8 mouse cellular contexts compared by ENCODE assay signal in the genomic region with DNA sequence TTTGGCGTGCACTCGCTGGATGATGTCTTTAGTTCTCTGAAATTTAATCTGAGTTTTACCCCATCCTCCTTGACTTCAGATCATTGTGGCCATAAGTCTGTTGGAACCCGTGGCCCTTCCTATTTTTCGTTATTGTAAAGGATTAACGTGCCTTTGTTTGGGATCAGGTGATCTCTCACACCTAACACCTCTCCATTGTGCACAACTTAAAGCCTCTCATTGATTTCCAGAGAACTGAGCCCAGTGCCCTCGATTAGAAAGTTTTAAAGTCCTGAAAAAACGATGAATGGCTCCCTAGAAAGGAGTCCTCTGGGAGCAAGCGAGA. TPM values are rescaled to one million over a fixed set of nuclear protein-coding genes. Genes with fewer than 3 reads are reported as not detected.
DNase-seq lines count a peak whose midpoint lies in the region; ATAC-seq and TF ChIP-seq lines count a peak whose summit lies in the region.

No protein-coding gene starts in this region.

- peaks cover 6% of the 10 kb centered on the region for H3K4me1 ChIP-seq in heart, adult 2 months (ENCODE audit: control insufficient read depth, insufficient read depth, low read length)
- H3K4me1 ChIP-seq in forebrain, embryonic 12.5 days, result peaks cover 26% of the 10 kb centered on the region
- H3K4me1 ChIP-seq in liver, embryonic 14.5 days (replicated peaks; ENCODE audit: control insufficient read depth in 2 of 2, insufficient read depth in 2 of 2, low read length in 1 of 2), result peaks cover 19 to 23% of the 10 kb centered on the region in 2 experiments

- H3K79me3 ChIP-seq in C2C12 (ENCODE audit: low read depth), result peaks cover 38% of the 10 kb centered on the region

- H3K9ac ChIP-seq in heart, adult 2 months (ENCODE audit: low read depth, low read length), result peak overlapping the region; percentile 39
- H3K9ac ChIP-seq in forebrain, embryonic 12.5 days, result peak overlapping the region; percentile 91
- H3K9ac ChIP-seq in liver, embryonic 14.5 days (replicated peaks), result peak overlapping the region; percentile 86

- no peak for ATAC-seq in forebrain, embryonic 12.5 days (ENCODE audit: low FRiP score)
- no peak for ATAC-seq in liver, embryonic 14.5 days (ENCODE audit: insufficient read depth)

- intact Hi-C loops in heart, adult 2 months (cut with DNase I), result loop anchor here (5.0 kb wide), 1 partner anchor 56 kb away; a partner anchor contains a TSS
- intact Hi-C loops in left cerebral cortex, postnatal 4 days (cut with DNase I), result no loop called here

- peak overlapping the region; percentile 95 for H3K4me3 ChIP-seq in heart, adult 2 months
- H3K4me3 ChIP-seq in C2C12 (ENCODE audit: insufficient read depth, poor library complexity, severe bottlenecking), result peak overlapping the region; percentile 84
- peak overlapping the region; percentile 72 for H3K4me3 ChIP-seq in forebrain, embryonic 12.5 days (replicated peaks)
- H3K4me3 ChIP-seq in liver, embryonic 14.5 days (ENCODE audit: insufficient read depth in 1 of 2, low read depth in 2 of 2, low read length in 2 of 2), result peak overlapping the region; percentile 49 to 77

- H3K27me3 ChIP-seq in heart, adult 2 months (ENCODE audit: control insufficient read depth, insufficient read depth, low read length), result no peaks in the 10 kb centered on the region
- no peaks in the 10 kb centered on the region for H3K27me3 ChIP-seq in C2C12 (ENCODE audit: control insufficient read depth, insufficient read depth, insufficient read length)
- H3K27me3 ChIP-seq in forebrain, embryonic 12.5 days, result no peaks in the 10 kb centered on the region
- no peaks in the 10 kb centered on the region for H3K27me3 ChIP-seq in liver, embryonic 14.5 days (ENCODE audit: control insufficient read depth, insufficient read depth, low read length)

- H3K79me2 ChIP-seq in heart, adult 2 months (replicated peaks; ENCODE audit: control insufficient read depth, insufficient read depth, low read length), result peaks cover 6% of the 10 kb centered on the region; the same call in 1 of the 2 replicates
- H3K79me2 ChIP-seq in C2C12 (ENCODE audit: control insufficient read depth, insufficient read depth), result peaks cover 44% of the 10 kb centered on the region

- peaks cover 8% of the 10 kb centered on the region for H3K36me3 ChIP-seq in heart, adult 2 months (ENCODE audit: control insufficient read depth, insufficient read depth, low read length)
- no peaks in the 10 kb centered on the region for H3K36me3 ChIP-seq in C2C12 (ENCODE audit: control insufficient read depth, insufficient read depth)
- H3K36me3 ChIP-seq in forebrain, embryonic 12.5 days (replicated peaks), result no peaks in the 10 kb centered on the region
- H3K36me3 ChIP-seq in liver, embryonic 14.5 days (replicated peaks; ENCODE audit: control insufficient read depth, insufficient read depth, low read depth), result no peaks in the 10 kb centered on the region; the same call in 1 of the 2 replicates

- H3ac ChIP-seq in C2C12 (ENCODE audit: control insufficient read depth, insufficient read length, low read depth), result peak overlapping the region; percentile 25

- no peak for TF ChIP-seq CTCF in heart, adult 2 months (IDR thresholded peaks at IDR 0.05)
- TF ChIP-seq CTCF in C2C12 (IDR thresholded peaks at IDR 0.05; ENCODE audit: control insufficient read depth, insufficient read depth, insufficient read length), result no peak
- no peak for TF ChIP-seq CTCF in liver, embryonic 14.5 days (IDR thresholded peaks at IDR 0.05; ENCODE audit: low read depth)

- H3K9me3 ChIP-seq in forebrain, embryonic 12.5 days, result no peaks in the 10 kb centered on the region
- H3K9me3 ChIP-seq in liver, embryonic 14.5 days (ENCODE audit: control insufficient read depth, low read length), result no peaks in the 10 kb centered on the region

- H3K4me2 ChIP-seq in forebrain, embryonic 12.5 days, result peak overlapping the region; percentile 72
- H3K4me2 ChIP-seq in liver, embryonic 14.5 days (ENCODE audit: low read depth), result peak overlapping the region; percentile 95

- TF ChIP-seq POLR2A in heart, adult 2 months (IDR thresholded peaks at IDR 0.05; ENCODE audit: insufficient read depth, low read depth, low read length), result no peak; the same call in 1 of the 2 replicates

- 15% methylated on average over 8 of the region's 8 CpGs for WGBS in heart, adult 2 months
- WGBS in forebrain, embryonic 12.5 days, result 6% methylated on average over 8 of the region's 8 CpGs
- WGBS in liver, embryonic 14.5 days (ENCODE audit: insufficient replicate concordance), result 22% methylated on average over 8 of the region's 8 CpGs

- peak overlapping the region; percentile 98 for H3K27ac ChIP-seq in heart, adult 2 months
- H3K27ac ChIP-seq in forebrain, embryonic 12.5 days, result peak overlapping the region; percentile 89
- H3K27ac ChIP-seq in liver, embryonic 14.5 days, result peak overlapping the region; percentile 43

- no peak for DNase-seq in heart, adult 2 months
- DNase-seq in heart, adult 18-20 months, result no peak
- no peak for DNase-seq in liver, embryonic 14.5 days (ENCODE audit: low read depth in 3 of 3, low spot score in 3 of 3)
- no peak for DNase-seq in adrenal gland, adult (ENCODE audit: inconsistent age in 2 of 2, low spot score in 1 of 2)
- DNase-seq in left cerebral cortex, postnatal 4 days, result no peak
- DNase-seq in layer of hippocampus, postnatal 25 days (ENCODE audit: extremely low spot score in 1 of 2, low spot score in 1 of 2), result no peak

- TF ChIP-seq EP300 in heart, adult 2 months (IDR thresholded peaks at IDR 0.05; ENCODE audit: insufficient read depth, low read depth, low read length), result no peak
- TF ChIP-seq EP300 in liver, embryonic 14.5 days (IDR thresholded peaks at IDR 0.05; ENCODE audit: low read depth), result no peak

TF ChIP-seq in C2C12, 6 proteins besides CTCF, POLR2A, EP300 and RAD21:
- TF ChIP-seq CEBPB (IDR thresholded peaks at IDR 0.05; ENCODE audit: low read depth), result no peak
- no peak for TF ChIP-seq MYOG (IDR thresholded peaks at IDR 0.05; ENCODE audit: control insufficient read depth, extremely low read depth, insufficient read length)
- TF ChIP-seq MYOD1 (IDR thresholded peaks at IDR 0.05; ENCODE audit: control insufficient read depth, insufficient read length, low read depth), result no peak
- no peak for TF ChIP-seq MAX (IDR thresholded peaks at IDR 0.05)

RNA-seq across cellular contexts. Expression of a gene that starts 0.5 kb away (rescaled TPM):
- total RNA-seq in heart, adult 2 months (2021), result 10 to 100 TPM; 29.5 to 32.5 TPM
- 41.6 and 50.5 TPM in 2 replicates for polyA plus RNA-seq in heart, adult 2 months (2012; rRNA removed)
- 10 to 100 TPM; 22.0 to 28.8 TPM for total RNA-seq in heart, adult 18-20 months (2021)
- 19.2 TPM for polyA plus RNA-seq in C2C12 (2012; fragmentation: generic; extraction: Trizol)
- polyA plus RNA-seq in forebrain, embryonic 12.5 days (2016; fragmentation: Nextera tagmentation; extraction: Ambion mirVana), result 149 and 154 TPM in 2 replicates
- polyA plus RNA-seq in liver, embryonic 14.5 days (2012; rRNA removed), result 24.5 and 31.8 TPM in 2 replicates
- 29.2 and 32.7 TPM in 2 replicates for polyA plus RNA-seq in liver, embryonic 14.5 days (2014; fragmentation: Nextera tagmentation; extraction: Ambion mirVana)
- total RNA-seq in left cerebral cortex, postnatal 4 days (2021), result 10 to 100 TPM; 83.3 to 93.2 TPM
- total RNA-seq in layer of hippocampus, postnatal 25 days (2021), result 10 to 100 TPM; 36.7 to 59.1 TPM

RNA-seq across cellular contexts. Expression of a gene that starts 24.1 kb away (rescaled TPM):
- total RNA-seq in heart, adult 2 months (2021), result 10 to 100 TPM; 64.5 to 84.9 TPM
- polyA plus RNA-seq in heart, adult 2 months (2012; rRNA removed), result 84.5 and 104 TPM in 2 replicates
- 10 to 100 TPM; 74.9 to 89.9 TPM for total RNA-seq in heart, adult 18-20 months (2021)
- 235 TPM for polyA plus RNA-seq in C2C12 (2012; fragmentation: generic; extraction: Trizol)
- 852 and 860 TPM in 2 replicates for polyA plus RNA-seq in forebrain, embryonic 12.5 days (2016; fragmentation: Nextera tagmentation; extraction: Ambion mirVana)
- polyA plus RNA-seq in liver, embryonic 14.5 days (2012; rRNA removed), result 91.1 and 123 TPM in 2 replicates
- 269 and 272 TPM in 2 replicates for polyA plus RNA-seq in liver, embryonic 14.5 days (2014; fragmentation: Nextera tagmentation; extraction: Ambion mirVana)
- 100 to 1,000 TPM; 220 to 228 TPM for total RNA-seq in left cerebral cortex, postnatal 4 days (2021)
- total RNA-seq in layer of hippocampus, postnatal 25 days (2021), result 100 to 1,000 TPM; 125 to 140 TPM

RNA-seq across cellular contexts. Expression of a gene that starts 56.5 kb away (rescaled TPM):
- total RNA-seq in heart, adult 2 months (2021), result 10 to 100 TPM; 55.7 to 55.8 TPM
- 23.8 and 44.7 TPM in 2 replicates for polyA plus RNA-seq in heart, adult 2 months (2012; rRNA removed)
- total RNA-seq in heart, adult 18-20 months (2021), result 10 to 100 TPM; 40.9 to 52.6 TPM
- polyA plus RNA-seq in C2C12 (2012; fragmentation: generic; extraction: Trizol), result 33.0 TPM
- polyA plus RNA-seq in forebrain, embryonic 12.5 days (2016; fragmentation: Nextera tagmentation; extraction: Ambion mirVana), result 127 and 129 TPM in 2 replicates
- polyA plus RNA-seq in liver, embryonic 14.5 days (2012; rRNA removed), result 22.7 and 30.4 TPM in 2 replicates
- 53.9 and 55.3 TPM in 2 replicates for polyA plus RNA-seq in liver, embryonic 14.5 days (2014; fragmentation: Nextera tagmentation; extraction: Ambion mirVana)
- total RNA-seq in left cerebral cortex, postnatal 4 days (2021), result 100 to 1,000 TPM in 1 of 2 experiments, 10 to 100 TPM in 1; 99.1 to 109 TPM
- total RNA-seq in layer of hippocampus, postnatal 25 days (2021), result 10 to 100 TPM; 67.1 to 75.4 TPM

Comparison
In these comparisons a context has a peak if more than half of its experiments do, and no peak if none do; other contexts are left out.
1. H3K27ac ChIP-seq: peak in every context shown above with its lines; median percentile 98 in heart, adult 2 months; 89 in forebrain, embryonic 12.5 days; 43 in liver, embryonic 14.5 days.
2. H3K9ac ChIP-seq: peak in every context shown above with its lines; median percentile 91 in forebrain, embryonic 12.5 days; 86 in liver, embryonic 14.5 days; 39 in heart, adult 2 months.